Mouse (Mus musculus): ENCODE results near the gene Tcerg1l. TPM values are rescaled to one million over a fixed set of nuclear protein-coding genes. Genes with fewer than 3 reads are reported as not detected.
A peak's percentile ranks its signal among the peaks of the same experiment; 100 is the strongest.

Gene Tcerg1l
- 0.33 and 0.38 TPM in 2 replicates for polyA plus RNA-seq (2015; fragmentation: Nextera tagmentation; extraction: Ambion mirVana)

DNA sequence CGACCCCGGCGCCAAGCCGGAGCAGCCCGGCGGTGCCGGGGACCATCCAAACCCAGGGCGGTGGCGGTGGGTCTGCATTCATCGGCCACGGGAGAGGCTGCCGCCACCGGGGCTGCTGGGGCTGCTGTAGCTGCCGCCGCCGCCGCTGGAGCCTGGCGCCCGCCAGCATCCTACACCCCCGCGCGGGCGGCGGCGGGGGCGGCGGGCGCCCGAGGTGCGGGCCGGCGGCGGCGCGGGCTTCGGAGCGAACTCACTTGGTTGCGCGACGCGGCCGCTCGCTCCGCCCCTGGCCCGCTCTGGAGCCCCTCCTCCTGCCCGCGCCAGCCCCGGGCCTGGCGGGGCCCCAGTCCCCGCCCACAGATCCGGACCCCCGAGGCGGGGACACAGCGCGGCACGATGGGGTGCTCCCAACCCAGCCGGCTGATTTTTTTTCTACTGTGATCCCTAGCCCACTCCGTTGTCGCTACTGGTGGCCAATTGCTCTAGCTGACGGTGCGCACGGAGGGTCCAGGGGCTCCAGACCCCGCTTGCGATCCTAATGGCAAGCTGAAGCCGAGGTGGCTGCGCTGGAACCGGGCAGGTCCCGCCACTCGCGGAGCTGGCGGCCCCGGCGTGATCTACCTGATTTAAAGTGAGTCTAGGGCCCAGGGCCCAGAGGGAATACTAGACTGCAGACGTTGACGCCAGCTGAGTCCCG, at the start of gene Tcerg1l:
Tcerg1l (minus strand) TSS at position 246 of the 697 bp plus-strand sequence.
- under 1% methylated on average over 33 of the region's 76 CpGs for WGBS
- Histone ChIP-seq H3K27ac (ENCODE audit: low read length) (no peak within 1 kb of the TSS), H3K4me3 (ENCODE audit: low read depth, low read length) (peak within 1 kb of the TSS; percentile 28; the same call in 1 of the 2 replicates), H3K9me3 (ENCODE audit: low read length) (no peaks in the 10 kb centered on the region), H3K4me1 (ENCODE audit: insufficient read depth, low read depth, low read length) (peaks cover 7% of the 10 kb centered on the region; the same call in 1 of the 2 replicates), H3K9ac (replicated peaks; ENCODE audit: low read depth) (no peak within 1 kb of the TSS), H3K4me2 (replicated peaks; ENCODE audit: low read depth, low read length) (peak within 1 kb of the TSS; percentile 51), H3K36me3 (ENCODE audit: insufficient read depth, low read length) (no peaks in the 10 kb centered on the region), H3K27me3 (replicated peaks; ENCODE audit: insufficient read depth, low read length) (peaks cover 37% of the 10 kb centered on the region)
- TF ChIP-seq CTCF (IDR thresholded peaks at IDR 0.05), result no peak
- no peak for TF ChIP-seq EP300 (IDR thresholded peaks at IDR 0.05)
- no peak for ATAC-seq
- no peak for DNase-seq (ENCODE audit: low spot score)

- DNase-seq (ENCODE audit: low spot score) (no peak), ATAC-seq (no peak)
- H3K36me3 ChIP-seq (ENCODE audit: insufficient read depth, low read length), result no peaks in the 10 kb centered on the region
- no peaks in the 10 kb centered on the region for H3K9me3 ChIP-seq (ENCODE audit: low read length)
- H3K4me3 ChIP-seq (ENCODE audit: low read depth, low read length), result no peak overlapping the region
- H3K9ac ChIP-seq (replicated peaks; ENCODE audit: low read depth), result no peak overlapping the region
- TF ChIP-seq EP300 (IDR thresholded peaks at IDR 0.05) (no peak), CTCF (IDR thresholded peaks at IDR 0.05) (no peak)
- 67% methylated on average over 4 of the region's 4 CpGs for WGBS
- H3K4me2 ChIP-seq (replicated peaks; ENCODE audit: low read depth, low read length), result no peak overlapping the region
- no peak overlapping the region for H3K27ac ChIP-seq (ENCODE audit: low read length)
- no peaks in the 10 kb centered on the region for H3K4me1 ChIP-seq (ENCODE audit: insufficient read depth, low read depth, low read length)
- H3K27me3 ChIP-seq (replicated peaks; ENCODE audit: insufficient read depth, low read length), result no peaks in the 10 kb centered on the region
These were observed 44.6 kb upstream of the Tcerg1l start for GRCm38 (mm10) chr7:138442096-138442495.

GRCm38 (mm10) chr7:138432541-138432940, 35.0 kb upstream of the Tcerg1l start:
- Histone ChIP-seq H3K9me3 (ENCODE audit: low read length) (no peaks in the 10 kb centered on the region), H3K9ac (replicated peaks; ENCODE audit: low read depth) (no peak overlapping the region), H3K36me3 (ENCODE audit: insufficient read depth, low read length) (no peaks in the 10 kb centered on the region), H3K4me3 (ENCODE audit: low read depth, low read length) (no peak overlapping the region), H3K27ac (ENCODE audit: low read length) (no peak overlapping the region), H3K27me3 (replicated peaks; ENCODE audit: insufficient read depth, low read length) (no peaks in the 10 kb centered on the region), H3K4me2 (replicated peaks; ENCODE audit: low read depth, low read length) (no peak overlapping the region), H3K4me1 (ENCODE audit: insufficient read depth, low read depth, low read length) (no peaks in the 10 kb centered on the region)
- 44% methylated on average over 4 of the region's 4 CpGs for WGBS
- TF ChIP-seq EP300 (IDR thresholded peaks at IDR 0.05), result no peak
- TF ChIP-seq CTCF (IDR thresholded peaks at IDR 0.05), result no peak
- DNase-seq (ENCODE audit: low spot score) (no peak), ATAC-seq (no peak)

DNA sequence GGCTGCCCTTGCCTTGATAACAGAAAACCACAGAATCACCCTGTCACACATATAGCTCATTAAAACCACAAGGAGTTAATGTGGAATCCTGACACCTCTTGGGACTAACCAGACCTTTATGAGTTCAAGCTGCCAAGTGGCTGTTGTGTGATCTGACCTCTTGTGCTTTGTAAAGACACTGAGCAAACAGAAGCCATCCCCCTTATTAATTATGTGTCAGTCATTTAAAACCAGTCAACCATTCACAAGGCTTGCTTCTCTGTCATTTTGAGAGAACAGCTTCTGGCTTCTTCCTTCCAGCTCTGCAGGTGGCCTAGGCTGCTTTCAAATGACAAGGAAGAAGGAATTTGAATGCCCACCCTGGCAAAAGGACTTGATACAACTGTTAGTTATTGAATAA, 33.9 kb upstream of the Tcerg1l start:
- no peaks in the 10 kb centered on the region for H3K36me3 ChIP-seq (ENCODE audit: insufficient read depth, low read length)
- H3K4me1 ChIP-seq (ENCODE audit: insufficient read depth, low read depth, low read length), result no peaks in the 10 kb centered on the region
- H3K27me3 ChIP-seq (replicated peaks; ENCODE audit: insufficient read depth, low read length), result no peaks in the 10 kb centered on the region
- H3K27ac ChIP-seq (ENCODE audit: low read length), result no peak overlapping the region
- ATAC-seq (no peak), DNase-seq (ENCODE audit: low spot score) (no peak)
- H3K9ac ChIP-seq (replicated peaks; ENCODE audit: low read depth), result no peak overlapping the region
- no peak for TF ChIP-seq EP300 (IDR thresholded peaks at IDR 0.05)
- TF ChIP-seq CTCF (IDR thresholded peaks at IDR 0.05), result no peak
- H3K4me3 ChIP-seq (ENCODE audit: low read depth, low read length), result no peak overlapping the region
- H3K4me2 ChIP-seq (replicated peaks; ENCODE audit: low read depth, low read length), result no peak overlapping the region
- H3K9me3 ChIP-seq (ENCODE audit: low read length), result no peaks in the 10 kb centered on the region

- Histone ChIP-seq H3K36me3 (ENCODE audit: insufficient read depth, low read length) (no peaks in the 10 kb centered on the region), H3K27ac (ENCODE audit: low read length) (no peak overlapping the region), H3K27me3 (replicated peaks; ENCODE audit: insufficient read depth, low read length) (no peaks in the 10 kb centered on the region), H3K4me1 (ENCODE audit: insufficient read depth, low read depth, low read length) (no peaks in the 10 kb centered on the region), H3K4me2 (replicated peaks; ENCODE audit: low read depth, low read length) (no peak overlapping the region), H3K9me3 (ENCODE audit: low read length) (no peaks in the 10 kb centered on the region), H3K9ac (replicated peaks; ENCODE audit: low read depth) (no peak overlapping the region), H3K4me3 (ENCODE audit: low read depth, low read length) (no peak overlapping the region)
- DNase-seq (ENCODE audit: low spot score) (no peak), ATAC-seq (no peak)
- no peak for TF ChIP-seq EP300 (IDR thresholded peaks at IDR 0.05)
- no peak for TF ChIP-seq CTCF (IDR thresholded peaks at IDR 0.05)
- WGBS, result 51% methylated on average over 7 of the region's 7 CpGs
These were observed 32.4 kb upstream of the Tcerg1l start for GRCm38 (mm10) chr7:138429916-138430315.

GRCm38 (mm10) chr7:138428826-138429225, 31.3 kb upstream of the Tcerg1l start:
- no peak overlapping the region for H3K9ac ChIP-seq (replicated peaks; ENCODE audit: low read depth)
- no peaks in the 10 kb centered on the region for H3K27me3 ChIP-seq (replicated peaks; ENCODE audit: insufficient read depth, low read length)
- H3K4me2 ChIP-seq (replicated peaks; ENCODE audit: low read depth, low read length), result no peak overlapping the region
- H3K4me3 ChIP-seq (ENCODE audit: low read depth, low read length), result no peak overlapping the region
- peak; percentile 64 for TF ChIP-seq CTCF (IDR thresholded peaks at IDR 0.05)
- TF ChIP-seq EP300 (IDR thresholded peaks at IDR 0.05), result no peak
- H3K4me1 ChIP-seq (ENCODE audit: insufficient read depth, low read depth, low read length), result no peaks in the 10 kb centered on the region
- 13% methylated on average over 1 of the region's 1 CpGs for WGBS
- H3K36me3 ChIP-seq (ENCODE audit: insufficient read depth, low read length), result no peaks in the 10 kb centered on the region
- H3K9me3 ChIP-seq (ENCODE audit: low read length), result no peaks in the 10 kb centered on the region
- no peak for ATAC-seq
- H3K27ac ChIP-seq (ENCODE audit: low read length), result no peak overlapping the region
- peak; percentile 43 for DNase-seq (ENCODE audit: low spot score)

Measured in lung, postnatal 0 days (tissue).